Mouse (Mus musculus): ENCODE data around the gene Treml1. TPM values are rescaled to one million over a fixed set of nuclear protein-coding genes. Genes with fewer than 3 reads are reported as not detected.

Treml1 gene
- not detected for polyA plus RNA-seq (2014; fragmentation: Illumina TruSeq; extraction: RNeasy Lipid Tissue Mini Kit (QIAGEN cat#74804); ENCODE audit: low read depth, low replicate concordance)

GRCm38 (mm10) chr17:48359616-48360015 is at the start of gene Treml1:
Treml1 (plus strand) TSS chr17:48359916.

DNA sequence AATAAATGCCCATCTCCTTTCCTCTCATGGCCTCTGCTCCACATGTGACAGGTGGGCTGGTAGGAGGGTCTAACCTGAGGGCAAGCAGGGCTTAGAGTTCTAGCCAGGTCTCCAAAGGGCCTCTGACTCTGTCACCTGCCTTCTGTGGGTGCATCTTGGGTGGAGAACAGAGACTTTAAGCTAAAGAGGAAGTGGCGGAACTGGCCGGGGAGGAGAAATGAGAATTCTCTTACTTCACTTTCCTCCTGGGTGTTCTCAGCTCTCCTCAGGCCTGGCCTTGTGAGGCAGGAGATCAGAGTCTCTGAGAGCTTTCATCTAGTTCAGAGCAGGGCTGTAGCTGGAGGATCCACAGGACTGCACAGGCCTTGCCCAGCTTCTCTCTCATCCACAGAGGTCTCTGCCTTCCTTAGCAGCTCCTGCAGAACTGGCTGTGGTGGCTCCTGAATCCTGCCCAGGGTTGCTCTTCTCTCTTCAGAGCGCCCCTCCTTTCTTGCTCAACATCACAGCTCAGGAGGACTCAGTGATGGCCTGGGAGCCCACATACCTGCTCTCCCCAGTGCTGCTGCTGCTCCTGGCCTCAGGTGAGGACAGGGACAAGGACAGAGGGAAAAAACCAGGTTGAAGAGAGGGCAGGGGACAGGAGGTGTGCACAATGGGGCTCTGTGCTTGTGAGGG is 43.7 kb upstream of the Treml1 start, which contains the start of gene B430306N03Rik:
Gene B430306N03Rik, plus strand, starts transcription at position 237 of the 675 bp plus-strand sequence.

DNA sequence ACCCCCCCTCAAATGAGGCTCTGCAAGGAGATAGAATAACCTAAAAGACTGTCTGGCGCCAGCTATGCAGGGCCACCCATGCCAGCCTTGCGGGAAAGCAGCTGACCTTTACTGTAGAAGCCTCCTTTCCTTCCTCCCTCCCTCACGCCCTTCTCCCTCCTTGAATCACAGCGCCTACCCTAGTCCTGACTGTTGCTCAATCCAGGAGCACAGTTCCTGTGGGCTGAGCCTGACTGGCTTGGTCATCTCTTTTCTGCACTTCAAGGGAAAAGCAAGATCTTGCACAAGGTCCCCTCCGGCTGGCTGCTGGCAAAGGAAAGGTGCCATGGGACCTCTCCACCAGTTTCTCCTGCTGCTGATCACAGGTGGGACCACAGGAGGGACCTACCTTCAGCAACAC is 13.5 kb upstream of the Treml1 start, which contains the start of gene Trem2:
Gene Trem2, plus strand, starts transcription at position 171 of the 400 bp plus-strand sequence.

GRCm38 (mm10) chr17:48409380-48410298 is 49.9 kb downstream of the Treml1 start, which contains the start of the genes Nfya and Oard1:
Nfya (minus strand) TSS chr17:48409906.
Oard1 (plus strand) TSS chr17:48410014.

Other genes with a start within 250 kb of the Treml1 start
- not detected for gene 9830107B12Rik, start 213.6 kb upstream of the Treml1 start, polyA plus RNA-seq (2014; fragmentation: Illumina TruSeq; extraction: RNeasy Lipid Tissue Mini Kit (QIAGEN cat#74804); ENCODE audit: low read depth, low replicate concordance)
- not detected for gene A530064D06Rik, start 192.6 kb upstream of the Treml1 start, polyA plus RNA-seq (2014; fragmentation: Illumina TruSeq; extraction: RNeasy Lipid Tissue Mini Kit (QIAGEN cat#74804); ENCODE audit: low read depth, low replicate concordance)
- 0.52 TPM for gene Trem1, start 127.1 kb upstream of the Treml1 start, polyA plus RNA-seq (2014; fragmentation: Illumina TruSeq; extraction: RNeasy Lipid Tissue Mini Kit (QIAGEN cat#74804); ENCODE audit: low read depth, low replicate concordance)
- gene Trem3, start 112.1 kb upstream of the Treml1 start, polyA plus RNA-seq (2014; fragmentation: Illumina TruSeq; extraction: RNeasy Lipid Tissue Mini Kit (QIAGEN cat#74804); ENCODE audit: low read depth, low replicate concordance) = not detected
- gene Treml4, start 95.6 kb upstream of the Treml1 start, polyA plus RNA-seq (2014; fragmentation: Illumina TruSeq; extraction: RNeasy Lipid Tissue Mini Kit (QIAGEN cat#74804); ENCODE audit: low read depth, low replicate concordance) = not detected
- 0.29 TPM for gene Treml2, start 60.4 kb upstream of the Treml1 start, polyA plus RNA-seq (2014; fragmentation: Illumina TruSeq; extraction: RNeasy Lipid Tissue Mini Kit (QIAGEN cat#74804); ENCODE audit: low read depth, low replicate concordance)
- gene B430306N03Rik, start 43.8 kb upstream of the Treml1 start, polyA plus RNA-seq (2014; fragmentation: Illumina TruSeq; extraction: RNeasy Lipid Tissue Mini Kit (QIAGEN cat#74804); ENCODE audit: low read depth, low replicate concordance) = not detected
- gene Trem2, start 13.5 kb upstream of the Treml1 start, polyA plus RNA-seq (2014; fragmentation: Illumina TruSeq; extraction: RNeasy Lipid Tissue Mini Kit (QIAGEN cat#74804); ENCODE audit: low read depth, low replicate concordance) = not detected
- 21.8 TPM for gene Nfya, start 50.0 kb downstream of the Treml1 start, polyA plus RNA-seq (2014; fragmentation: Illumina TruSeq; extraction: RNeasy Lipid Tissue Mini Kit (QIAGEN cat#74804); ENCODE audit: low read depth, low replicate concordance)
- gene Oard1, start 50.1 kb downstream of the Treml1 start, polyA plus RNA-seq (2014; fragmentation: Illumina TruSeq; extraction: RNeasy Lipid Tissue Mini Kit (QIAGEN cat#74804); ENCODE audit: low read depth, low replicate concordance) = 44.0 TPM
- 2.6 TPM for gene Apobec2, start 73.0 kb downstream of the Treml1 start, polyA plus RNA-seq (2014; fragmentation: Illumina TruSeq; extraction: RNeasy Lipid Tissue Mini Kit (QIAGEN cat#74804); ENCODE audit: low read depth, low replicate concordance)
- not detected for gene Tspo2, start 91.6 kb downstream of the Treml1 start, polyA plus RNA-seq (2014; fragmentation: Illumina TruSeq; extraction: RNeasy Lipid Tissue Mini Kit (QIAGEN cat#74804); ENCODE audit: low read depth, low replicate concordance)
- gene Unc5cl, start 95.0 kb downstream of the Treml1 start, polyA plus RNA-seq (2014; fragmentation: Illumina TruSeq; extraction: RNeasy Lipid Tissue Mini Kit (QIAGEN cat#74804); ENCODE audit: low read depth, low replicate concordance) = not detected